Mouse (Mus musculus) Muller cell, postnatal 12 days (primary cell): ENCODE measurements around the gene Taar3.

Experiments used
- DNase-seq: peaks from one replicate; pipeline ENCODE4 v3.0.0-alpha.2; 2015; ENCODE audit errors: inconsistent ontology term

The Taar3 gene

GRCm38 (mm10) chr10:23949508-23950005 is at the start of gene Taar3:
Taar3 (plus strand) TSS chr10:23949558.
- DNase-seq: no peak

- no peak for DNase-seq
Observed at GRCm38 (mm10) chr10:23901119-23901518, 48.2 kb upstream of the Taar3 start.

- DNase-seq: no peak
Observed at GRCm38 (mm10) chr10:23905661-23906060, 43.7 kb upstream of the Taar3 start.

- no peak for DNase-seq
Observed at GRCm38 (mm10) chr10:23920056-23920455, 29.3 kb upstream of the Taar3 start, which contains the start of gene Taar1. Taar1 (plus strand) TSS chr10:23920356.

- DNase-seq: no peak
Observed at GRCm38 (mm10) chr10:23922468-23922867, 26.9 kb upstream of the Taar3 start.

- DNase-seq: no peak
Observed at GRCm38 (mm10) chr10:23923941-23924340, 25.4 kb upstream of the Taar3 start.

GRCm38 (mm10) chr10:23937613-23938012 is 11.7 kb upstream of the Taar3 start:
- no peak for DNase-seq

- DNase-seq: no peak
Observed at GRCm38 (mm10) chr10:23938312-23938711, 11.0 kb upstream of the Taar3 start, which contains the start of gene Taar2. Taar2 (plus strand) TSS chr10:23938572.

- no peak for DNase-seq
Observed at GRCm38 (mm10) chr10:23942465-23942864, 6.9 kb upstream of the Taar3 start.

- DNase-seq: no peak
Observed at GRCm38 (mm10) chr10:23948026-23948425, 1.3 kb upstream of the Taar3 start.

GRCm38 (mm10) chr10:23951714-23952113 is 2.4 kb downstream of the Taar3 start:
- DNase-seq: no peak

GRCm38 (mm10) chr10:23959071-23959470 is 9.7 kb downstream of the Taar3 start:
- no peak for DNase-seq

- DNase-seq: no peak
Observed at GRCm38 (mm10) chr10:23960444-23960915, 11.1 kb downstream of the Taar3 start, which contains the start of gene Taar4. Taar4 (plus strand) TSS chr10:23960494.

- DNase-seq: no peak
Observed at GRCm38 (mm10) chr10:23963444-23963843, 14.1 kb downstream of the Taar3 start.

GRCm38 (mm10) chr10:23964921-23965610 is 15.7 kb downstream of the Taar3 start:
- no peak for DNase-seq

- DNase-seq: no peak
Observed at GRCm38 (mm10) chr10:23970656-23971165, 21.4 kb downstream of the Taar3 start, which contains the start of gene Taar5. Taar5 (plus strand) TSS chr10:23970706.

- DNase-seq: no peak
Observed at GRCm38 (mm10) chr10:23971256-23971655, 21.9 kb downstream of the Taar3 start.

GRCm38 (mm10) chr10:23977958-23978357 is 28.6 kb downstream of the Taar3 start:
- no peak for DNase-seq

- peak; percentile 92 for DNase-seq
Observed at GRCm38 (mm10) chr10:23978901-23979705, 29.7 kb downstream of the Taar3 start.

GRCm38 (mm10) chr10:23985546-23985945 is 36.2 kb downstream of the Taar3 start, which contains the start of gene Taar6:
Taar6 (minus strand) TSS chr10:23985646.
- no peak for DNase-seq

- DNase-seq: no peak
Observed at GRCm38 (mm10) chr10:23986419-23986818, 37.1 kb downstream of the Taar3 start.

GRCm38 (mm10) chr10:23993381-23993780 is 44.0 kb downstream of the Taar3 start, which contains the start of gene Taar7a:
Taar7a (minus strand) TSS chr10:23993481.
- no peak for DNase-seq
